Mouse (Mus musculus): ENCODE measurements around the gene Tsr3. TPM values are rescaled to one million over a fixed set of nuclear protein-coding genes. Genes with fewer than 3 reads are reported as not detected.

Tsr3 gene
- polyA plus RNA-seq, 1 experiment: 18.1 TPM

DNA sequence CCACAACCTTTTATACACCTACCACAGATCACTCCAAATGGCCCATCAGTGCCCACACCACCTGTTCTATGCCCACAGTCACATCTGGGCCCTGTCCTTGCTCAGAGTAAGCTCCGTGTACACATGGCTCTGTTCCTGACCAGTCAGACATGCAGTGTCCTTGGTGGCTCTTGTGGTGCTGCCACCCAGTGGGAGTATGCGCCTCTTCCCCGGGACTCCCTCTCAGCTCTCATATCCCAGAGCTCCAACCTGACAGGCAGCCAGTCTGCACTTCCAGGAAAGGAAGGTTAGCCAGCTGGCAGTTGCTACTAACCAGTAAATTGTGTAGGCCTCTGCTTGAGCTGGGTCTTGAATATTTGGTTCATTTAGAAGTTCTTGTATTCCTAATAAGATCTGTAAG lies 24.5 kb downstream of the Tsr3 start:
- Histone ChIP-seq H3K27me3 (ENCODE audit: control insufficient read depth, insufficient read depth, low read length) (no peaks in the 10 kb centered on the region), H3K27ac (ENCODE audit: control insufficient read depth, insufficient read depth, low read depth, low read length) (no peak overlapping the region), H3K4me3 (ENCODE audit: control insufficient read depth, low read depth, low read length) (no peak overlapping the region), H3K4me1 (ENCODE audit: control insufficient read depth, insufficient read depth, low read length) (no peaks in the 10 kb centered on the region), H3K36me3 (ENCODE audit: control insufficient read depth, insufficient read depth, low read length) (peaks cover 7% of the 10 kb centered on the region)
- TF ChIP-seq CTCF (IDR thresholded peaks at IDR 0.05; ENCODE audit: control insufficient read depth, insufficient read depth, insufficient replicate concordance, low read depth, low read length) (peak; percentile 32; the same call in 1 of the 2 replicates), POLR2A (IDR thresholded peaks at IDR 0.05; ENCODE audit: control insufficient read depth, low read depth, low read length) (no peak)

DNA sequence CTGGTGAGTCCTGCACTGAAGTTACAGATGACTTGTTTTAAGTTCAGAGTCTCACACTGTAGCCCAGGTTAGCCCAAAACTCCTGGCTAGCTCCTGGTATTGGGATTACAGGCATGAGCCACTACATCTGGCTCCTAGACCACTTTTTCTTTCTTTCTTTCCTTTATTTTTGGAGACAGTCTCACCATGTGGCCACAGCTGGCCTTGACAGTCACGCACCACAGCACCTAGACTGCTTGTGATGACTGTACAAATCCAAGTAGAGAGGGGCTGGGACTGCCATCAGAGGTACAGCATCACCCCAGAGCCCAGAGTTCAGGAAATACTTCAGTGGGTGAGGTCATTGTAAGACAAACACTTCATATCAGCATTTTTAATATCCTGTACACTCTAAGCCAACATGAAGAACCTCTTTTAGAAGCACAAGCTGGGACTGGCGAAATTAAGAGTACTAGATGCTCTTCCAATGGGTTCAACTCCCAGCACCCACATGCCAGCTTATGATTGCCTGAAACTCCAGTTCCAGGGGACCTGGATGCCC lies 30.9 kb downstream of the Tsr3 start:
- no peak for TF ChIP-seq POLR2A (IDR thresholded peaks at IDR 0.05; ENCODE audit: control insufficient read depth, low read depth, low read length)
- no peak for TF ChIP-seq CTCF (IDR thresholded peaks at IDR 0.05; ENCODE audit: control insufficient read depth, insufficient read depth, insufficient replicate concordance, low read depth, low read length)
- H3K36me3 ChIP-seq (ENCODE audit: control insufficient read depth, insufficient read depth, low read length): peaks cover 7% of the 10 kb centered on the region
- no peaks in the 10 kb centered on the region for H3K27me3 ChIP-seq (ENCODE audit: control insufficient read depth, insufficient read depth, low read length)
- no peak overlapping the region for H3K4me3 ChIP-seq (ENCODE audit: control insufficient read depth, low read depth, low read length)
- no peak overlapping the region for H3K27ac ChIP-seq (ENCODE audit: control insufficient read depth, insufficient read depth, low read depth, low read length)
- H3K4me1 ChIP-seq (ENCODE audit: control insufficient read depth, insufficient read depth, low read length): peaks cover 7% of the 10 kb centered on the region

DNA sequence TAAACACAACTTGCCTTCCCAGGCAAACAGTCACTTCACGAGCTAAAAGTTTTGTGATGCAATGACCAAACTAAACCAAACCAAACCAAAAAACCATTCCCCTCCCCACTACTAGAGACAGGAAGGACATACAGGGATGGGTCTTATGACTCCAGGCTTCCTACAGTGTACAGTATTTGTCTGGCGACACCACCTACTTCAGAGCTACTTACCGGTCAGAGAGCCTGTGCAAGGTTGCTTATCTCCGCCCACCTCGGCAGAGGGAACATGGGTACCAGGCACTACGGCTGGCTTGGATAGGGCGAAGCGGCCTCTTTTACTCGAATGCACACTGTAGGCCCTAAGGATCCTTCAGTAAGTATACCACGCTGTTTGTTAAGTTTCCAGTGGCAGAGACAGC lies 32.4 kb downstream of the Tsr3 start:
- H3K36me3 ChIP-seq (ENCODE audit: control insufficient read depth, insufficient read depth, low read length): peaks cover 4% of the 10 kb centered on the region
- peaks cover 7% of the 10 kb centered on the region for H3K4me1 ChIP-seq (ENCODE audit: control insufficient read depth, insufficient read depth, low read length)
- TF ChIP-seq POLR2A (IDR thresholded peaks at IDR 0.05; ENCODE audit: control insufficient read depth, low read depth, low read length) (no peak), CTCF (IDR thresholded peaks at IDR 0.05; ENCODE audit: control insufficient read depth, insufficient read depth, insufficient replicate concordance, low read depth, low read length) (no peak)
- no peaks in the 10 kb centered on the region for H3K27me3 ChIP-seq (ENCODE audit: control insufficient read depth, insufficient read depth, low read length)
- peak overlapping the region; percentile 95 for H3K27ac ChIP-seq (ENCODE audit: control insufficient read depth, insufficient read depth, low read depth, low read length)
- peak overlapping the region; percentile 96 for H3K4me3 ChIP-seq (ENCODE audit: control insufficient read depth, low read depth, low read length)

DNA sequence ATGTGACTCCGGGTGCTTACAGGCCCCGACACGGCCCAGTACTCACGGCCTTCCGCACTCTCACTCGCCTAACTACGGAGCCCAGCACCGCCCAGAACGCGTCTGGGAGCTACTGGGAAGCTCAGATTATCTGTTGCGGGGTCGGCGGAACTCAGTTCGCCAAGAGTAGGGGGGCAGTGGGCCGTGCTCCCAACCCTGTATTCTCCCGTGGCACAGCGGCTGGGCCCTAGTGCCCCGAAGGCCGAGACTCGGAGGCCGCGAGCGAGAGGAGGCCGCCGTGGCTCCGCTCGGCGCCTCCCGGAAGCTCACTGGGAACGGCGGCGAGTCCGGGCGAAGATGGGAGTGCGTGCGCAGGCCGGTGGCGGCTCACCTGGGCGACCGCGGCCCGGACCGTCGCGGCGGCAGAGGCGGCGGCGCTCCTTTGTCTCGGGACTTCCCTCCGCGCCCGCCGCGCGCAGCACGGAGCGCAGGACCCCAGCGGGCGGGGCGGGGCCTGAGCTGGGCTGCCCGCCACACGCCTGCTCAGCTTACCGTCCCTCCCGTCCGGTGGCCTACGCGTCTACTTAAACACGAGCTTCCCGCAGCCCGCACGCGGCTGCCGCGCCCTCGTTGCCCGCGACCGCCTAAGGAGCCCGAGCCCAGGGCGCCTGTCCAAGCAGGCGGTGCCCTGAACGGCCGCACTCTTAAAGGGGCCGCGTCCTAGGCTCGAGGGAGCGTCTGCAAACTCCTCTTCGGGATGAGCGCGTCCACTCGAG lies 33.2 kb downstream of the Tsr3 start:
- no peaks in the 10 kb centered on the region for H3K27me3 ChIP-seq (ENCODE audit: control insufficient read depth, insufficient read depth, low read length)
- H3K27ac ChIP-seq (ENCODE audit: control insufficient read depth, insufficient read depth, low read depth, low read length): peak overlapping the region; percentile 95
- TF ChIP-seq CTCF (IDR thresholded peaks at IDR 0.05; ENCODE audit: control insufficient read depth, insufficient read depth, insufficient replicate concordance, low read depth, low read length) (no peak), POLR2A (IDR thresholded peaks at IDR 0.05; ENCODE audit: control insufficient read depth, low read depth, low read length) (peak; percentile 85)
- H3K4me1 ChIP-seq (ENCODE audit: control insufficient read depth, insufficient read depth, low read length): peaks cover 7% of the 10 kb centered on the region
- peak overlapping the region; percentile 96 for H3K4me3 ChIP-seq (ENCODE audit: control insufficient read depth, low read depth, low read length)
- H3K36me3 ChIP-seq (ENCODE audit: control insufficient read depth, insufficient read depth, low read length): peaks cover 2% of the 10 kb centered on the region

DNA sequence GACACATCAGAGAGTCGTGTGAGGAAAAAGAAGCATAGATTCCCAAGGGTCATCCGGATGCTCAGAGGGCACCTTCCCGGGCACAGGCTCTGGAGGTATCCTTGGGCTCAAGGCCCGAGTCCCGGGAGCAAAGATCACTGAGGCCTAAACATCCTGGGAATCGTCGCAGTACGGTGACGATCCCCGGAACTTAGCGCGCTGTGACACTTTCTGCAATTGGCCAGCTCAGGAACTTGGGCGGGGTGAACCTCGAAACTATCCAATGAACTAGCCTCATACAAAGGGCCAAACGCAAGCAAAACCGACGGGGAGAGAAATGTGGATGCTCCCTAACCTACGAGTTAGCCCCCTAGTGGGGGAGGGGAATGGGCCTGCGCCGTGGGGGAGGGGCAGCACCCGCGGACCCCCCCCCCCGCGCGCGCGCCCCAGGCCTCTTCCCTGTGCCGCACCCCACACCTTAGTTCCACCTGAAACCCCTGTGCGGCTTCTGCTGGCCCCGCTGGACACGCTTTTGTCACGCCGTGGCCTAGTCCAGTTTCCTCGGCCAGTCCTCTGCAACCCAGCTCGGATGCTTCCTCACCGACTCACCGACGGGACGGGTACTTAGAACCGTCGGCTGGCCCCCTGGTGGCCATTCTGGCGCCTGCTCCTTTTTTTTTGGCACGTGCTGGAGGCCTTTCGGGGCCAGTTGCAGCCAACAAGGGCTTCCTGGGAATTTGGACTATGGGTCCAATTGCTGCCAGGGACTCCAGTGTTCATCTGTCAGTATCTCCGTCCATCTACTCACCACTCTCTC lies 33.9 kb downstream of the Tsr3 start:
- peaks cover 7% of the 10 kb centered on the region for H3K4me1 ChIP-seq (ENCODE audit: control insufficient read depth, insufficient read depth, low read length)
- peak overlapping the region; percentile 95 for H3K27ac ChIP-seq (ENCODE audit: control insufficient read depth, insufficient read depth, low read depth, low read length)
- no peaks in the 10 kb centered on the region for H3K27me3 ChIP-seq (ENCODE audit: control insufficient read depth, insufficient read depth, low read length)
- H3K4me3 ChIP-seq (ENCODE audit: control insufficient read depth, low read depth, low read length): peak overlapping the region; percentile 96
- TF ChIP-seq POLR2A (IDR thresholded peaks at IDR 0.05; ENCODE audit: control insufficient read depth, low read depth, low read length): peak; percentile 42; the same call in 1 of the 2 replicates
- peak; percentile 65 for TF ChIP-seq CTCF (IDR thresholded peaks at IDR 0.05; ENCODE audit: control insufficient read depth, insufficient read depth, insufficient replicate concordance, low read depth, low read length)
- no peaks in the 10 kb centered on the region for H3K36me3 ChIP-seq (ENCODE audit: control insufficient read depth, insufficient read depth, low read length)

DNA sequence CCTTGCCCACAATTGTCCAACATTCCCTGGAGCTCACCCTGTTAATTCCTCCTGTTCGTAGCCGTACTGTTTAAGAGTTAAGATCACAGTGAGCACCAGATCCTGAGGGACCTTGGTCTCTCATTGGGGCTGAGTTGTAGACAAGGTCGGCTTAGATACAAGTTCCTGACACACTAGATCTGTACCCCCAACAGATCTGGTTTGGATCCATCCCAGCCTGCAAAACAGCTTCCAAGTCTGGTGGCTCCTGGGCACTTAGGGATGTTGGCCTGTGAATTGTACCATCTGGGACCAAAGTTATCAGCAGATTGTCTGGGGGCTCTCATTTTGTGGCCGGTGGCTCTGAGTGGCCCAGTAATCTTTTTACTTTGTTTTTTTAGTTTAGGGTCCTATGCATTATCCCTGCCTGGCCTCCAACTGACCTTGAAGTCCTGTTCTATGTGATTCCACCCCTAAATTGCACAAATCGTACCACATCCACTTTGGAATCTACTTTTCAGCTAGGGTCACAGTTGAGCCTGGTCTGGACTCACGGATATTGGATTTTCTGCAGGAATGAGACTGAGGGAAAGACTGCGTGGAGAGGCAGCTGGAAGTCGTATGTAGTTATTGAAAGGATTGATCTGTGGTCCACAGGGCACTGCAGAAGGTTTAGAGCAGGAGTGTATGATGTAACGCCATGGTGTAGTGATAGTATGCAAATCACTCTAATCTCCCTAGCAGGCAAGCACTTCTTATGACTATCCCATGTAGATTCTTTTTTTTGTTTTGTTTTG lies 34.8 kb downstream of the Tsr3 start, which contains the start of gene Ube2i:
Ube2i (minus strand) TSS at position 52 of the 776 bp plus-strand sequence.
- Histone ChIP-seq H3K27me3 (ENCODE audit: control insufficient read depth, insufficient read depth, low read length) (no peaks in the 10 kb centered on the region), H3K36me3 (ENCODE audit: control insufficient read depth, insufficient read depth, low read length) (no peaks in the 10 kb centered on the region), H3K4me3 (ENCODE audit: control insufficient read depth, low read depth, low read length) (peak within 1 kb of the TSS; percentile 96), H3K27ac (ENCODE audit: control insufficient read depth, insufficient read depth, low read depth, low read length) (peak within 1 kb of the TSS; percentile 95), H3K4me1 (ENCODE audit: control insufficient read depth, insufficient read depth, low read length) (peaks cover 7% of the 10 kb centered on the region)
- TF ChIP-seq POLR2A (IDR thresholded peaks at IDR 0.05; ENCODE audit: control insufficient read depth, low read depth, low read length): no peak
- no peak for TF ChIP-seq CTCF (IDR thresholded peaks at IDR 0.05; ENCODE audit: control insufficient read depth, insufficient read depth, insufficient replicate concordance, low read depth, low read length)
